Mouse (Mus musculus): ENCODE results near the gene Rlim. TPM values are rescaled to one million over a fixed set of nuclear protein-coding genes. Genes with fewer than 3 reads are reported as not detected.

Rlim gene
- 10 to 100 TPM; 45.9 to 50.9 TPM for total RNA-seq (2021)
- long read RNA-seq, experiment 1, full-length matches to known transcripts = 15 of 18 reads
- long read RNA-seq, experiment 1, partial matches to known transcripts = 0 of 18 reads
- long read RNA-seq, experiment 1, other reads (novel, unspliced or antisense) = 3 of 18 reads
- long read RNA-seq, experiment 2, full-length matches to known transcripts = 6 of 15 reads
- long read RNA-seq, experiment 2, partial matches to known transcripts = 0 of 15 reads
- long read RNA-seq, experiment 2, other reads (novel, unspliced or antisense) = 9 of 15 reads

DNA sequence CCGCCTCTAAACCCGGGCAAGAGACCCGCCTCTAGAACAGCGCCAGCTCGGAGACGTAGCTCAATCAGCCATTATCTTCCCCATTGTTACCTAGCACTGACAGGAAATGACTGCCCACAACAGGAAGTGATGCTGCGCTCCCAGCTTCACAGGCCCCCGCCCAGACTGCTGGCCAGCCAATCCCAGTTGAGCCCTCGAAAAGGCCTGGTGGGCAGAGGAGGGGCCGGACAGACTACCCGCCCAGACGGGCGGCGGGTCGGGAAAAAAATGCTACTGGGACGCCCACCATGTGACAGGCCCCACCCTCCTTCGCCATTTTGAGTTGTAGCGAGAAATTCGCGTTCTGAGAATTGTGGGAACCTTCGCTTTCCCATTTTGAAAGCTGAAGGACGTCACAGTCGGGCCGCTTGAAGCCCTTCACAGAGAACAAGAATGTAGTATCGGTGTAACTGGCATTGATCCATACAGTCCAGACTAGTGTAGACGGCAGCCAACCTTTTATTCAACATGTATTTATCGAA is at the start of gene Rlim:
Gene Rlim, minus strand, starts transcription at position 116 of the 521 bp plus-strand sequence.
- intact Hi-C loops (cut with DNase I) = loop anchor here (5.0 kb wide), 1 partner anchor 221 kb away; the partner anchor contains the start of gene Nexmif
- peak within 1 kb of the TSS; percentile 69 for H3K4me3 ChIP-seq
- no peak for TF ChIP-seq CTCF (IDR thresholded peaks at IDR 0.05)
- H3K27ac ChIP-seq = peak within 1 kb of the TSS; percentile 85
- peak; percentile 81 to 89 for DNase-seq (ENCODE audit: extremely low spot score in 1 of 2, low spot score in 2 of 2)

GRCm38 (mm10) chrX:104017196-104017595 is 36.1 kb upstream of the Rlim start:
- Histone ChIP-seq H3K4me3 (no peak overlapping the region), H3K27ac (no peak overlapping the region)
- no peak for TF ChIP-seq CTCF (IDR thresholded peaks at IDR 0.05)
- no peak for DNase-seq (ENCODE audit: extremely low spot score in 1 of 2, low spot score in 2 of 2)
- intact Hi-C loops (cut with DNase I) = no loop called here

DNA sequence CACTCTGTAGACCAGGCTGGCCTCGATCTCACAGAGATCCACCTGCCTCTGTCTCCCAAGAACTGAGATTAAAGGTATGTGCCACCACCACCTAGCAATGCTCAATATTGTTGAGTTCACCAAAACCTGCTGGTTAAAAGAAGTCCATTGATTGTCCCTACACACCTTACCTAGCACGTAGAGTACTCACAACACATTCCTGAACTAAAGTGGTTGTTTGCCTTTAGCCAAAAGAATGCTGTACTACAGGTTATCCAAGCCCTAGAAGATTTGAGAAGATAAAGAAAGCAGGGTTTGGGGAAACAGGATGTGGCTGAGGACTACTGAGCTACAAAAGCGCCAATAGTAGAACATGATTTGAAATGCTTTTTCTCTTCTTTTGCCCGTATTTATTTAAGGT is 34.0 kb upstream of the Rlim start:
- no peak for TF ChIP-seq CTCF (IDR thresholded peaks at IDR 0.05)
- Histone ChIP-seq H3K4me3 (no peak overlapping the region), H3K27ac (no peak overlapping the region)
- DNase-seq (ENCODE audit: extremely low spot score in 1 of 2, low spot score in 2 of 2) = no peak
- intact Hi-C loops (cut with DNase I) = no loop called here

DNA sequence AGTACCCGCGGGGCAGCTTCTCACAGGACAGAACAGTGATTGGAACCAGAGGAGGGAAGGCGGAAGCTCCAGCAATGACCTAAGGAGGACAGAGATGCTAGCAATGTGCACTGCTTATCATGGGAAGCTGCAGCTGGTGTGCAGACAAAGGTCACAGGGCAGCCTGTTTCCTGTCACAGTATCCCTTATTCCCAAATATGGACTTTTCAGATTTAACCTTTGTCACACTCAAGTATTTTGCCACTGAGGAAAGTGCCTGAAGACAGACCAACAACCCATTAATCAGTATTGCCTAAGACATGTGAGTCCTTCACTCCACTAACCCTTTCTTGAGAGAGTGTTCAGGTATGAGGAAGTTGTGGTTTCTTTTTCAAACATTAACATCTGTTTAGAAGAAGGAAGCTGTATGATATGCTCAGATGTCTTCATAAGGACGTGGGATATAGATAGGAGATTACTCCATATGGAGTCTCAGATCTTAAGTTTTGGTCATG is 32.3 kb upstream of the Rlim start:
- intact Hi-C loops (cut with DNase I) = no loop called here

GRCm38 (mm10) chrX:103994741-103995140 is 13.7 kb upstream of the Rlim start:
- no peak overlapping the region for H3K4me3 ChIP-seq
- TF ChIP-seq CTCF (IDR thresholded peaks at IDR 0.05) = no peak
- no peak for DNase-seq (ENCODE audit: extremely low spot score in 1 of 2, low spot score in 2 of 2)
- intact Hi-C loops (cut with DNase I) = no loop called here
- H3K27ac ChIP-seq = no peak overlapping the region

More for the DNA sequence above, 32.3 kb upstream of the Rlim start:
- TF ChIP-seq CTCF (IDR thresholded peaks at IDR 0.05) = no peak
- Histone ChIP-seq H3K4me3 (no peak overlapping the region), H3K27ac (no peak overlapping the region)
- no peak for DNase-seq (ENCODE audit: extremely low spot score in 1 of 2, low spot score in 2 of 2)

DNA sequence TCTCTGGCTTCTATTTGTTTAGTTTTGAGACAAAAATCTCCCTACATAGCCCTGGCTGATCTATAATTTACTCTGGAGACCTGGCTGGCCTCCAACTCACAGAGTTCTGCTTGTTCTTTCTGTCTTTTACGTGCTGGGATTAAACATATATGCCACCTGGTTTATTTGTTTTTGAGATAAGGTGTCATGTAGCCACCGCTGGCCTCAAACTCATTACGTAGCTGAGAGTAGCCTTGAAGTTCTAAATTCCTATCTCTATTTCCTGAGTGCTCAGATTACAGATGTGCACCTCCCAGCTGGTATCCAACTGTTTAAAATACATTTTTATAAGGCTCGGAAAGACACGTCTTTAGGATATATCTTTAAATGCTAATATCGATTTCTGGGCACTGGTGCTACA is 12.8 kb upstream of the Rlim start:
- no peak for DNase-seq (ENCODE audit: extremely low spot score in 1 of 2, low spot score in 2 of 2)
- TF ChIP-seq CTCF (IDR thresholded peaks at IDR 0.05) = no peak
- Histone ChIP-seq H3K27ac (no peak overlapping the region), H3K4me3 (no peak overlapping the region)
- intact Hi-C loops (cut with DNase I) = no loop called here

DNA sequence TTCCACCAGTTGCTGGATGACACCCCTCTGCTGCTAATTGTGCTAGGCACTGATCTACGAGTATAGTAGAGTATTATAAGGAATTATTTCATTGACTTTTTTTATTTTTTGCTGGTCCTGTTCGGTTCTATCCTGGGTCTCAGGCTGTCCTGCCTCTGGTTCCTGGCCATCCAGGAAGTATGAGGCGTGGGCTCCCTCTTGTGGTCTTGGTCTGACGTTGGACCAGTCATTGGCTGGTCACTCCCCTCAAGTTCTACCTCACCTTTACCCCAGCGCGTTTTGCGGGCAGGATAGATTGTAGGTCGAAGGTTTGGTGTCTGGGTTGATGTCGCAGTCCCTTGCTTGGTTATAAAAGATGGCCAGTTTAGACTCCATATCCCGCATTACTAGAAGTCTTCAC is 10.6 kb upstream of the Rlim start:
- no peak overlapping the region for H3K27ac ChIP-seq
- intact Hi-C loops (cut with DNase I) = no loop called here
- peak; percentile 22 for TF ChIP-seq CTCF (IDR thresholded peaks at IDR 0.05)
- no peak for DNase-seq (ENCODE audit: extremely low spot score in 1 of 2, low spot score in 2 of 2)
- no peak overlapping the region for H3K4me3 ChIP-seq

DNA sequence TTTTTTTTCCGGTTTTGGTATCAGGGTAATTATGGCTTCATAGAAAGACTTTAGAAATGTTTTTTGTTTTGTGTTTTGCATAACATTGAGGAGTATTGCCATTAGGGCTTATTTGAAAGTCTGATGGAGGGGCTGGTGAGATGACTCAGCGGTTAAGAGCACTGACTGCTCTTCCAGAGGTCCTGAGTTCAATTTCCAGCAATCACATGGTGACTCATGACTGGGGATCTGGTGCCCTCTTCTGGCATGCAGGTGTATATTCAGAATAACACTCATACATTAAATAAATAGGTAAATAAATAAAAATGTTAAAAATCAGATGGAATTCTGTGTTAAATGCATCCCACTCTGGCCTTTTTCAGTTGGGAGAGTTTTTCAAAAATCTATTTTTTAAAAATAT is 9.3 kb upstream of the Rlim start:
- TF ChIP-seq CTCF (IDR thresholded peaks at IDR 0.05) = peak; percentile 42
- DNase-seq (ENCODE audit: extremely low spot score in 1 of 2, low spot score in 2 of 2) = no peak
- intact Hi-C loops (cut with DNase I) = no loop called here
- Histone ChIP-seq H3K4me3 (no peak overlapping the region), H3K27ac (no peak overlapping the region)

- Histone ChIP-seq H3K4me3 (no peak overlapping the region), H3K27ac (no peak overlapping the region)
- no peak for TF ChIP-seq CTCF (IDR thresholded peaks at IDR 0.05)
- intact Hi-C loops (cut with DNase I) = no loop called here
- DNase-seq (ENCODE audit: extremely low spot score in 1 of 2, low spot score in 2 of 2) = no peak
Observed at GRCm38 (mm10) chrX:103987215-103987964, 6.3 kb upstream of the Rlim start.

DNA sequence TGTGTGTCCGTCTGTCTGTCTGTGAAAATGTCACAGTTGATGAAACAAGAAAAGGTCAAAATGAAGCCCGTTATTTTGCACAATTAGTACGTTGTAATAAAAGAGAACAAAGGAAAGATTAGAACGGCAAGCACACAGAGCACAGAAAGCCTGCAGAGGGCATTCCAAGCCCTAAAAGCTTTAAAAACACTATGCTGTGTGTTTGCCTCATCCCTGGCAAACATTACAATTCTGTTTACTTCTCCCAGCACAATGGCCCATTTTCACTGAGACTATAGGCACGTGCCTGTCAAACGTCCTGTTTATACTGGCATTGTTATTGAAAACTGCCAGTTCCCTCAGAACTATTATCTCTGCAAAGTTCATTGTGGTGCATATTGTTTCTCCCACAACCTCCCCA is 5.1 kb upstream of the Rlim start:
- no peak for DNase-seq (ENCODE audit: extremely low spot score in 1 of 2, low spot score in 2 of 2)
- Histone ChIP-seq H3K4me3 (no peak overlapping the region), H3K27ac (no peak overlapping the region)
- intact Hi-C loops (cut with DNase I) = no loop called here
- no peak; the same call in 1 of the 2 replicates for TF ChIP-seq CTCF (IDR thresholded peaks at IDR 0.05)

GRCm38 (mm10) chrX:103984992-103985391 is 3.9 kb upstream of the Rlim start:
- no peak for TF ChIP-seq CTCF (IDR thresholded peaks at IDR 0.05)
- intact Hi-C loops (cut with DNase I) = loop anchor here (5.0 kb wide), 1 partner anchor 217 kb away; the partner anchor contains the start of gene Nexmif
- no peak overlapping the region for H3K4me3 ChIP-seq
- H3K27ac ChIP-seq = no peak overlapping the region
- no peak for DNase-seq (ENCODE audit: extremely low spot score in 1 of 2, low spot score in 2 of 2)

DNA sequence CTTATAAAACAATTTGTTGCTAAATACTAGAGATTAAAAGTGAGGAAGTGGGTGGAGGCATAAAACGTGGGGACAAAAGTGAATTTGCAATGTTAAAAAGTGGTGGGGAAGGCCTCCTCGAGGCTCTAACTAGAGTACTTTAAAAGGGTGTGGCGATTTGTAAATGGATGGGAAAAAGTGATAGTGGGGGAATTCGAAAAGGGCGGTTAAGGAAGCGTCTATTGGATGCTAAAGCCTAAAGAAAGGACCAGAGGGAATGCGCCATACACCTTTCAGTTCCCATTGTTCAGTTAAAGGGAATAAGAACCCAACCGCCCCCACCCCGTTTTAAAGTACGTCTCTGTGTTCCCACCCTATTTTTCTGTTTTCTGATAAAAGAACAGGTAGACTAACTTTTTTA is 722 bp upstream of the Rlim start:
- intact Hi-C loops (cut with DNase I) = loop anchor here (5.0 kb wide), 1 partner anchor 220 kb away; the partner anchor contains the start of gene Nexmif
- H3K27ac ChIP-seq = peak overlapping the region; percentile 82
- H3K4me3 ChIP-seq = peak overlapping the region; percentile 41
- DNase-seq (ENCODE audit: extremely low spot score in 1 of 2, low spot score in 2 of 2) = no peak
- TF ChIP-seq CTCF (IDR thresholded peaks at IDR 0.05) = no peak
